Mouse (Mus musculus): ENCODE results near the gene Epb41l2. TPM values are rescaled to one million over a fixed set of nuclear protein-coding genes. Genes with fewer than 3 reads are reported as not detected.

The Epb41l2 gene
- polyA plus RNA-seq (2015; fragmentation: Nextera tagmentation; extraction: Ambion mirVana), result 84.2 and 90.6 TPM in 2 replicates

DNA sequence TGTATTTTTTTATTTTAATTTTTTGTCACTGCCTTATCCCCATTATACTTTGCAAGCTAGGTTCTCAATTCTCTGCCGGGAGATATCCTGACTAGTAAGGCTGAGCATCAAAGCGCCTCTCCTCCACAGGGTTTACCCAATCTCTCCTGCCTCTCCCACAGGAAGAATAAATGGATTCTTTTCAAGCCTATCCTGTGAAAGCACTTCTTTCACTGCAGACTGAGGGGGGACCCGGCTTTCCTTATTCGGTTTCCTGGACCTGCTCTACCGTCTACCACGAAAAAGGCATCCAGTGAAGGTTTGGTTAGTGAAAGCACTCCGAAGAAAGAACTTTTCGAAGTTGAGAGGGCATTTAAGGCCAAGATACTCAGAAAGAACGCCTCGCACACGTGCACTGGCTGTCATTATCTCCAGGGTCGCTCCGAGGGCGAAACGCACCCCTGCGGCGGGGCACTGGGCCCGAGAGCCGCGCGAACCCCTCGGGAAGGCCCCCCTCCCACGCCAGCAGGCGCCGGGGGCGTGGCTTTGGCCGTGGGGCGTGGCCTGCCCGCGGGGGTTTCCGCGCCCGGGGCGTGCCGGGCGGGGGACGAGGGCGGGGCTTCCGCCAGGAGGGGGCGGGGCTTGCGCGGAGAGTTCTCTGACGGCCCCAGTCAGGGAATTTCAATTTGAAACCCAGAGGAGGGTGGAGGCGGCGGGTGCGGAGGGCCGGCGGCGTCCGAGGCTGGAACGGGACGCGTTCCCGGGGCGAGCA is at the start of gene Epb41l2:
Epb41l2 (plus strand) TSS at position 591 of the 751 bp plus-strand sequence.
- peak; percentile 94 for ATAC-seq (ENCODE audit: borderline replicate concordance, extremely low read depth, low FRiP score, low TSS enrichment)
- H3K4me3 ChIP-seq, result peak within 1 kb of the TSS; percentile 93
- peaks cover 24% of the 10 kb centered on the region for H3K4me1 ChIP-seq
- H3K9ac ChIP-seq, result peak within 1 kb of the TSS; percentile 91
- 1% methylated on average over 54 of the region's 55 CpGs for WGBS
- H3K36me3 ChIP-seq, result no peaks in the 10 kb centered on the region
- peak within 1 kb of the TSS; percentile 79 for H3K4me2 ChIP-seq
- no peaks in the 10 kb centered on the region for H3K9me3 ChIP-seq
- peak within 1 kb of the TSS; percentile 92 for H3K27ac ChIP-seq
- H3K27me3 ChIP-seq, result no peaks in the 10 kb centered on the region

DNA sequence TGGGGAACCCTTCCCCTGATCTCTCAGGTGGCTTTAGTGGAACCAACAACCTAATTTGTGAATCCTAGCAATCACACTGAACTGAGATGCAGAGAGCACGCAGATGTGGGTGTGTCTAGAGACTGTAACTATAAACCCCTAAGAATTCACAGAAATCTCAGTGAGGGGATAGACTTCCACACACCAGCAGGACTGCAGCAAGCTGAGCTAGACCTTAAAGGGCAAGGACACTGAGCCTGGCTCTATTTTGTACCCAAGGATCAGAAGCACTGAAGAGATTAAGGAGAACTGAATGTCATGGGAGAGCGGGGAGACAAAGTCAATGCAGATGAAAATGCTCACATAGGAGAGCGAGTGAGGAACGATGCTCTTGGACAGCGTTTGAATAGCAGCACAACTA is 49.6 kb upstream of the Epb41l2 start:
- 91% methylated on average over 5 of the region's 5 CpGs for WGBS
- H3K27me3 ChIP-seq, result no peaks in the 10 kb centered on the region
- no peaks in the 10 kb centered on the region for H3K9me3 ChIP-seq
- no peaks in the 10 kb centered on the region for H3K36me3 ChIP-seq
- H3K4me1 ChIP-seq, result peaks cover 7% of the 10 kb centered on the region; the same call in 1 of the 2 replicates
- no peak overlapping the region for H3K4me3 ChIP-seq
- H3K9ac ChIP-seq, result no peak overlapping the region
- no peak overlapping the region for H3K4me2 ChIP-seq
- ATAC-seq (ENCODE audit: borderline replicate concordance, extremely low read depth, low FRiP score, low TSS enrichment), result no peak
- no peak overlapping the region for H3K27ac ChIP-seq

DNA sequence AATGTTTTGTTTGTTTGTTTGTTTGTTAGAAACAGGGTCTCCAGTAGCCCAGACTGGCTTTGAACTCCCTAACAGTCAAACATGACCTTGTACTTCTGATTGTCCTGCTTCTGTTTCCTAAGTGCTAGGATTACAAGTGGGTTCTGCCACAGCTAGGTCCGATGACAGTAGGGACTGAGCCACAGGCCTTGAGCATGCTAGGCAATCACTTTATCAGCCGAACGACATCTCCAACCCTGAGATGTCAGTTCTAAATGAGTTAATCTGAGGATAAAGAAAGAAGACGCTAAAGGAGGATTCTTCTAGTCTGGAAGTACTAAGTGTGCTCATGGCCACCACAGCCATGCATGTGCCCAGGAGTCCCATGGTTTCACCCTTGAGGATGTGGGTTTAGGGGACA is 48.9 kb upstream of the Epb41l2 start:
- peaks cover 7% of the 10 kb centered on the region; the same call in 1 of the 2 replicates for H3K4me1 ChIP-seq
- H3K27me3 ChIP-seq, result no peaks in the 10 kb centered on the region
- H3K9me3 ChIP-seq, result no peaks in the 10 kb centered on the region
- 74% methylated on average over 4 of the region's 4 CpGs for WGBS
- ATAC-seq (ENCODE audit: borderline replicate concordance, extremely low read depth, low FRiP score, low TSS enrichment), result no peak
- no peak overlapping the region for H3K4me3 ChIP-seq
- no peak overlapping the region for H3K27ac ChIP-seq
- H3K9ac ChIP-seq, result no peak overlapping the region
- H3K4me2 ChIP-seq, result no peak overlapping the region
- H3K36me3 ChIP-seq, result no peaks in the 10 kb centered on the region

DNA sequence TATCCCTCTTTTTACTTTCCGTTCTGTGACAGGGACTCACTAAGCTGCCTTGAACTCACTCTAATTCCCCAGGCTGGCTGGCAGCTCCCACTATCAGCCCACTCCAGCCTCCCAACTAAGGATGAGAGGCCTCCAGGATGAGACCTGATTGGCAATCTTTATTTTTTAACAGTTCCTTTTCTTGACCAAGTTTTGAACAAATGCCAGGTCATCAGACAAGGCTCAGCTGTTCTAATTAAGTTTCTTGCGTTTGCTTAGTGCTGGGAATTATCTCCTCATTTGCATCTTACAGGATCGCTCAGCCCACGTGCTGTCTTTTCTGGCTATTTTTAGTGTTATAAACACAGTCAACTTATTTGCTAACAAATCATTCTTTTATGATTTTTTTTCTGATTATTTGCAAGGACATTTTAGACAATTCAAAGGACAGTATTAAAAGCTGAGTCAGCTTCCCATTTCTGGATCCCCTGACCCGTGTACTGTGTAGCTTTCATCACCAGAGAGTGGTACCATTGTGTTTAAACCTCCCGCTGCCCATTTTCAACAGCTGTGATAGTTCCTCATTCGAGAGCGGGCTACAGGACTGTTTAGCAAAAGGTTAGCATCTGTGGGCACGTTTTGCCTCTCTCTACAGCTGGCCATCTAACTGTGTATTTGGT is 47.9 kb upstream of the Epb41l2 start:
- Histone ChIP-seq H3K27me3 (no peaks in the 10 kb centered on the region), H3K36me3 (no peaks in the 10 kb centered on the region), H3K4me1 (peaks cover 7% of the 10 kb centered on the region; the same call in 1 of the 2 replicates), H3K4me3 (no peak overlapping the region), H3K9ac (no peak overlapping the region), H3K4me2 (no peak overlapping the region), H3K9me3 (no peaks in the 10 kb centered on the region), H3K27ac (no peak overlapping the region)
- ATAC-seq (ENCODE audit: borderline replicate concordance, extremely low read depth, low FRiP score, low TSS enrichment), result no peak
- 42% methylated on average over 9 of the region's 9 CpGs for WGBS

- Histone ChIP-seq H3K4me3 (no peak overlapping the region), H3K9ac (no peak overlapping the region)
- WGBS, result 29% methylated on average over 17 of the region's 17 CpGs
Measured at GRCm38 (mm10) chr10:25313856-25314584, 45.6 kb upstream of the Epb41l2 start.

GRCm38 (mm10) chr10:25317665-25318064 is 41.9 kb upstream of the Epb41l2 start:
- ATAC-seq (ENCODE audit: borderline replicate concordance, extremely low read depth, low FRiP score, low TSS enrichment), result no peak; the same call in 1 of the 2 replicates

More at GRCm38 (mm10) chr10:25313856-25314584, 45.6 kb upstream of the Epb41l2 start:
- no peaks in the 10 kb centered on the region for H3K27me3 ChIP-seq
- H3K9me3 ChIP-seq, result no peaks in the 10 kb centered on the region
- peak overlapping the region; percentile 37 for H3K4me2 ChIP-seq
- no peaks in the 10 kb centered on the region for H3K36me3 ChIP-seq
- no peak overlapping the region for H3K27ac ChIP-seq
- ATAC-seq (ENCODE audit: borderline replicate concordance, extremely low read depth, low FRiP score, low TSS enrichment), result no peak
- H3K4me1 ChIP-seq, result peaks cover 11% of the 10 kb centered on the region; the same call in 1 of the 2 replicates

DNA sequence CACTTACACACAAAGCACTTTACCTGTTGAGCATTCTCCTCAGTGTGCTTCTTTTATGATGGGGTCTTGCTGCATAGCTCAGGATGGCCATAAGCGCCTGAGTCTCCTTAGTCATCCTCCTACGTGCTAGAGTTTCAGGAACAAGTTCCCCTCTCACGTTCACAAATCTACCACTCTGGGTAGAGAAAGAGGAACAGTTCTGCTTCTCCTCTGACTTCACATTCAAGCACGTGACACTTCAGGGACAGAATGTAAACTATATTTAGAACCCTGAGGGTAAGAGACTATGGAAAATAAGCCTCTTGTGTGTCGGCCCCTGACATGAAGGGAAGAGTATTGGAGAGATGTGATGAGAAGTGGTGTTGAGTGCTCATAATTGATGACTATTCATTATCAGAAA is 41.2 kb upstream of the Epb41l2 start:
- no peak for ATAC-seq (ENCODE audit: borderline replicate concordance, extremely low read depth, low FRiP score, low TSS enrichment)
- Histone ChIP-seq H3K4me1 (peaks cover 11% of the 10 kb centered on the region; the same call in 1 of the 2 replicates), H3K4me2 (no peak overlapping the region), H3K9ac (no peak overlapping the region), H3K27me3 (no peaks in the 10 kb centered on the region), H3K9me3 (no peaks in the 10 kb centered on the region), H3K27ac (no peak overlapping the region), H3K4me3 (no peak overlapping the region), H3K36me3 (no peaks in the 10 kb centered on the region)
- 58% methylated on average over 5 of the region's 5 CpGs for WGBS

More at GRCm38 (mm10) chr10:25317665-25318064, 41.9 kb upstream of the Epb41l2 start:
- no peak overlapping the region for H3K27ac ChIP-seq
- H3K9me3 ChIP-seq, result no peaks in the 10 kb centered on the region
- H3K4me2 ChIP-seq, result no peak overlapping the region
- H3K9ac ChIP-seq, result no peak overlapping the region
- no peaks in the 10 kb centered on the region for H3K36me3 ChIP-seq
- peaks cover 8% of the 10 kb centered on the region; the same call in 1 of the 2 replicates for H3K4me1 ChIP-seq
- H3K4me3 ChIP-seq, result no peak overlapping the region
- H3K27me3 ChIP-seq, result no peaks in the 10 kb centered on the region

DNA sequence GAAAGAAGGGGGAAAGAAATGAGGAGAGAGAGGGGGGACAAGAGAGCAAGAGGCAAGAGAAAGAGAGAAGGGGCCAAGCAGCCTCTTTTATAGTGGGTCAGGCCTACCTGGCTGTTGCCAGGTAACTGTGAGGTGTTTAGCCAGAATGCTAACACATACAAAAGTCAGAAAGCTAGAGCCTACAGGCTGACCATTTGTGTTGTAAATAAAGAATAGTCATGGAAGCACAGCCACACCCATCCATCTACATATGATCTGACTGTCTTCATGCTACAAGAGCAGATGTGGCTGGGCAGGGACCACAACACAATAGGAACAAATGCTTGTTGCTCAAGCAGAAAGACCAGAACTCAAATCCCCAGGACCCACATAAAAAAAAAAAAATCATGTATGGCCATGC is 40.1 kb upstream of the Epb41l2 start:
- Histone ChIP-seq H3K9ac (no peak overlapping the region), H3K9me3 (no peaks in the 10 kb centered on the region), H3K27me3 (no peaks in the 10 kb centered on the region), H3K27ac (no peak overlapping the region), H3K4me2 (no peak overlapping the region), H3K36me3 (no peaks in the 10 kb centered on the region), H3K4me3 (no peak overlapping the region), H3K4me1 (peaks cover 7% of the 10 kb centered on the region; the same call in 1 of the 2 replicates)
- ATAC-seq (ENCODE audit: borderline replicate concordance, extremely low read depth, low FRiP score, low TSS enrichment), result no peak

DNA sequence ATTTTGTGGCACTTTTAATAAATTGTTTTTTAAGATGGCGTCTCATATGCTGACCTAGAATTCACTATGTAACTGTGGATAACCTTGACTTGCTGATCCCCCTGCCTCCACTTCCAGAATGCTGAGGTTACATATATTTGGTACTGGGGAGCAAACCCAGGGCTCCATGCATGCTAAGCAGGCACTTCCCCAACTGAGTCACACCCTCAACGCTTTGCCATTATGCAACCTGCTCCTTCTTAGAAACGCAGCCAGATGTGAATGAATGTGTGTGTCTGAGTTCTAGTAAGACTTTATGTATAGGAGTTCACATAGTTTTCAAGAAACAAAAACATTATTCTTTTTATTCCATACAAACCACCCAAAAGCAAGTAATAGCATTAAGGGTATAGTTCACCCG is 38.4 kb upstream of the Epb41l2 start:
- 89% methylated on average over 4 of the region's 4 CpGs for WGBS
- no peak for ATAC-seq (ENCODE audit: borderline replicate concordance, extremely low read depth, low FRiP score, low TSS enrichment)
- H3K9ac ChIP-seq, result no peak overlapping the region

DNA sequence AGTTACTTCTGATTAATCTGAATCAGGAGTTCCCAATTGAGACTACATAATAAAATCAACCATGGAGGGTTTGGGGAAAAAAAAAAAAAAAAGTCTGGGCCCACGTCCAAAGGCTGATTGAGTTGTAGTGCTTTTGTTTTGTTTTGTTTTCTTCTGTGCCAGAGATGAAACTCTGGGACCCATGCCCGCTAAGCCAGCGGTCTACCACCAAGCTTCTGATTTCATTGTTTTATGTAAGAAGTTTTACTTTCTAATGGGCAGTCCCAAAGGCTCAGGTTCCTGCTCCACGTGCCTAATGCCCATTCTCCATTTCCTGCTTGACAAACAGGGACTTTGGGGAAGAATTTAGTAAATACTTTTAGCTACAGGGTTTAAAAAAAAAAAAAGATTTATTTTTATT is 33.9 kb upstream of the Epb41l2 start:
- ATAC-seq (ENCODE audit: borderline replicate concordance, extremely low read depth, low FRiP score, low TSS enrichment), result no peak; the same call in 1 of the 2 replicates
- Histone ChIP-seq H3K36me3 (no peaks in the 10 kb centered on the region), H3K27me3 (no peaks in the 10 kb centered on the region), H3K4me1 (peaks cover 15% of the 10 kb centered on the region; the same call in 1 of the 2 replicates), H3K4me3 (no peak overlapping the region), H3K27ac (no peak overlapping the region), H3K9ac (no peak overlapping the region), H3K9me3 (no peaks in the 10 kb centered on the region), H3K4me2 (no peak overlapping the region)
- WGBS, result 41% methylated on average over 4 of the region's 4 CpGs

More for the DNA sequence above, 38.4 kb upstream of the Epb41l2 start:
- Histone ChIP-seq H3K9me3 (no peaks in the 10 kb centered on the region), H3K4me3 (no peak overlapping the region), H3K27me3 (no peaks in the 10 kb centered on the region), H3K36me3 (no peaks in the 10 kb centered on the region), H3K4me2 (no peak overlapping the region), H3K4me1 (peaks cover 19% of the 10 kb centered on the region; the same call in 1 of the 2 replicates), H3K27ac (no peak overlapping the region)

DNA sequence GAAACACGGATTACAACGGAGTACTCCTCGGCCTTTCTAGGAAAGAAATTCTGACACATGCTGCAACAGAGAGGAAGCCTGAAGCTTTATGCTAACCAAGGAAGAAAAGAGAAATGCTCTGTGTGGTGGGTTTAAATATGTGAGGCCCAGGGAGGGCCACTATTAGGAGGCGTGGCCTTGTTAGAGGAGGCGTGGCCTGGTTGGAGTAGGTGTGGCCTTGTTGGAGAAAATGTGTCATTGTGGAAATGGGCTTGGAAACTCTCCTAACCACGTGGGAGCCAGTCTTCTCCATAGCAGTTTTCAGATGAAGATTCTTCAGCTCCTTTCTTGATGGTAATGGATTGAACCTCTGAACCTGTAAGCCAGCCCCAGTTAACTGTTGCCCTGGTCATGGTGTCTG is 32.1 kb upstream of the Epb41l2 start:
- ATAC-seq (ENCODE audit: borderline replicate concordance, extremely low read depth, low FRiP score, low TSS enrichment), result no peak; the same call in 1 of the 2 replicates
- Histone ChIP-seq H3K27me3 (no peaks in the 10 kb centered on the region), H3K27ac (no peak overlapping the region), H3K4me2 (no peak overlapping the region), H3K36me3 (no peaks in the 10 kb centered on the region), H3K9me3 (no peaks in the 10 kb centered on the region), H3K4me1 (peaks cover 22% of the 10 kb centered on the region), H3K9ac (no peak overlapping the region), H3K4me3 (no peak overlapping the region)
- WGBS, result 81% methylated on average over 6 of the region's 6 CpGs
